Mouse (Mus musculus): ENCODE data around the gene Btf3. TPM values are rescaled to one million over a fixed set of nuclear protein-coding genes. Genes with fewer than 3 reads are reported as not detected.

The Btf3 gene
- total RNA-seq, 1 experiment from 2014 or later, result 904 TPM

GRCm38 (mm10) chr13:98291712-98292111 is 25.1 kb downstream of the Btf3 start:
- peak; percentile 68 for ATAC-seq (replicated peaks; ENCODE audit: insufficient number of reproducible peaks, low FRiP score, low TSS enrichment, poor library complexity, severe bottlenecking)

DNA sequence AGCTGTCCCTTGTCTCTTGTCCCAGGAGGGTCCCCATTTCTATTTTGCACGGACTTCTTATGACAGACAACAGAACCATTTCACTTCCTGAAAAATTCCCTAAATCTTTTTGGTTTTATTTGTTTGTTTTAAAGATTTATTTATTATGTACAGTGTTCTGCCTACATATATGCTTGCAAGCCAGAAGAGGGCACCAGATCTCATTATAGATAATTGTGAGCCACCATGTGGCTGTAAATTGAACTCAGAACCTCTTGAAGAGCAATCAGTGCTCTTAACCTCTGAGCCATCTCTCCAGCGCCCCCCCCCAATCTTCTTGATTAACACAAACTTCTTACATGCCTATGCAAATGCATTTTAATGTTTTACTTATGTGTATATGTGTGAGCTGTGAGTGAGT is 26.1 kb downstream of the Btf3 start:
- ATAC-seq (replicated peaks; ENCODE audit: insufficient number of reproducible peaks, low FRiP score, low TSS enrichment, poor library complexity, severe bottlenecking), result no peak

DNA sequence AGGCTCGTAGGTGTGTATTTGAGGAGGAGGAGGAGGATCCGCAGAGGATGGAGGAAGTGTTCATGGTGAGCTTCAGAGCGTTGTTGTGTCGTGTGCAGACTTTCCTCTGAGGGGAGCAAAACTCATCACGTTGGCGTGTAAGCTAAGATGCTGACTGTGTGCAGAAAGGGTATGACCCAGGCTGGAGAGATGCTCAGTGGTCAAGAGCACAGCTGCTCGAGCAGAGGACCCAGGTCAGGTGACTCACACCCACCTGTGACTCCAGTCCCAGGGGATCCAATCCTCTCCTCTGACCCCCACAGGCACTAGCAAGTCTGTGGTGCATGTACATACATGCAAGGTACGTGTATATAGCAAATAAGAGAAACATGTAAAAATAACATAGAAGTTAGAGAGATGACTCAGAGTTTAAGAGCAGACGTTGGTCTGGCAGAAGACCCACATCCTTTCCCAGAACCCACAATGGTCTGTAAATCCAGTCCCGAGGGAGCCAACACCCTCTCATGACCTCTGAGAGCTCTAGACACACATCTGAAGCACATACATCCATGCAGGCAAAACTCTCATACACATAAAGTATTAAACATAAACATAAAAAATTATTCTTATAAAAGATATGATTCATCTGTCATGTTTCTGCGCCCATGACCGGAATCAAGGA is 35.7 kb downstream of the Btf3 start:
- ATAC-seq (replicated peaks; ENCODE audit: insufficient number of reproducible peaks, low FRiP score, low TSS enrichment, poor library complexity, severe bottlenecking), result no peak

GRCm38 (mm10) chr13:98279686-98280085 is 37.1 kb downstream of the Btf3 start, which contains the start of gene Gm21976:
TSS of gene Gm21976 (plus strand) at chr13:98279887.
- no peak for ATAC-seq (replicated peaks; ENCODE audit: insufficient number of reproducible peaks, low FRiP score, low TSS enrichment, poor library complexity, severe bottlenecking)

GRCm38 (mm10) chr13:98277501-98277900 is 39.3 kb downstream of the Btf3 start:
- no peak for ATAC-seq (replicated peaks; ENCODE audit: insufficient number of reproducible peaks, low FRiP score, low TSS enrichment, poor library complexity, severe bottlenecking)

DNA sequence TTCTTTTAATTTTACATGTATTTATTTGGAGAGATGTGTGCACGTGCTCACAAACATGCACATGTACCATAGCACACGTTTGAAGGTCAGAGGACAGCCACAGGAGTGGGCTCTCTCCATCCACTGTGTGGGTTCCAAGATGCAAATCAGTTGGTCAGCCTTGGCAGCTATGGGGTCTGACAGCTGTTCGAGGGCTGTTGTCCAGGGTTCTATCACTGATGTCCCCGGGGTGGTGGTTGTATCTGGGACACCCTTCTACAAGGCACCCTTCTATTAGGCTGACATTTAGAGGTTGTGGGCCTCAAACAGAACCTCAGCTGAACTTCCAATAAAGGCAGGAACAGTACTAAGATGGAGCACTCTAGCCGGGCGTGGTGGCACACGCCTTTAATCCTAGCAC is 40.6 kb downstream of the Btf3 start:
- no peak for ATAC-seq (replicated peaks; ENCODE audit: insufficient number of reproducible peaks, low FRiP score, low TSS enrichment, poor library complexity, severe bottlenecking)

DNA sequence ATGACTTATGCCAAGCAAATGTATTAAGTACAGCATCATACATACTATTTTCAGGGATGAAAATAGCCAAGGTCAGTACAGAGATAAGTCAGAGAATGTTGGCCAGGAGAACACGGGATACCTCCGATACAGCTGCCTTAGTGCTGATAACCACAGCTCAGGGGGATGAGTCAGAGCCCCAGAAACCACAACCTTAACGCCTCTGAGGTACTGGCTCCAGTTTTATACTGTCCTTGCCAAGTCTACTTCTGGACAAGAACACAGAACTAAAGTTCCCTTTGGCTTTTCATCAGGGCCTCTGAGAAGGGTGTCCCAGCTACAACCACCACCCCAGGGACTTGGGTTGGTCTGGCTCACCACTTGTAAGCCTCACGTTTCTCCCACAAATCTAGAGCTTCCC is 41.2 kb downstream of the Btf3 start:
- no peak for ATAC-seq (replicated peaks; ENCODE audit: insufficient number of reproducible peaks, low FRiP score, low TSS enrichment, poor library complexity, severe bottlenecking)

DNA sequence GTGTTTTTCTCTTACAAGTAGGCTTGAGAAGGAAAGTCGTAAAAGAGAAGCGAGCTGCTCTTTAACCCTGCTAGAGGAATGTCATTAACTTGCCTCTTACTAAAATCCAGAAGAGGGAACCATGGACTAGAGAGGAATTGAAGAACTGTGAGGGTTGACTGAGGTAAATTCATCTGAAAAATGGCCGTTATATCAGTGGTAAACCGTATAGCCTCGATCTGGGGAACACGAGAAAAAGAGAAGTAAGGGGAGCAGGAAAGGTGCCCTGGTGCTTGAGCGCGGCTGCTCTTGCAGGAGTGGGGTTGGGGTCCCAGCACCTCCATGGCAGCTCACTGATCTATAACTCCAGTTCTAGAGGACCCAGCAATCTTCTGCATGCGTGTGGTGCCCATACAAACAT is 42.8 kb downstream of the Btf3 start:
- no peak for ATAC-seq (replicated peaks; ENCODE audit: insufficient number of reproducible peaks, low FRiP score, low TSS enrichment, poor library complexity, severe bottlenecking)

DNA sequence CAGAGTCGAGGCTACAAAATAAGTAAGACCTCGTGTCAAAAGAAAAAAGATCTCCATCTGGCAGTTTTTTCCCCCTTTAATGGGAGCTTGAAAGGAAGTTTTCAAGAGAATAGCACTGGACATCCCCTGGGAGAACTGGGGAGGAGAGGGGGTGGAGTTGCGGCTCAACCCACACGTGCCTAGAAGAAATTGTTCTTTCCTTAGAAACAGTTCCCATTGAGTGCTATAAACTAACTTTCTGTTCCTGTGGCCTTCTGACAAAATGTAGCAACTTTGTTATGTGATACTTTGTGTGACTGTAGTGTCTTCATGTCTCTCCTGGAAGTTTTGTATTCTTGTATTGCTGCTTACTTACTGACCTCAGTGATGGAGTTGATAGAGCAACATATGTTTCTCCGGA is 52.7 kb downstream of the Btf3 start:
- no peak for ATAC-seq (replicated peaks; ENCODE audit: insufficient number of reproducible peaks, low FRiP score, low TSS enrichment, poor library complexity, severe bottlenecking)

- 0 out of 2 replicates have a peak, but pooled peaks have one; percentile 19 for ATAC-seq (replicated peaks; ENCODE audit: insufficient number of reproducible peaks, low FRiP score, low TSS enrichment, poor library complexity, severe bottlenecking)
Observed at GRCm38 (mm10) chr13:98263458-98263987, 53.3 kb downstream of the Btf3 start.

- ATAC-seq (replicated peaks; ENCODE audit: insufficient number of reproducible peaks, low FRiP score, low TSS enrichment, poor library complexity, severe bottlenecking), result peak; percentile 88
Observed at GRCm38 (mm10) chr13:98262636-98263457, 54.0 kb downstream of the Btf3 start, which contains the start of the genes Utp15 and Ankra2. TSS of gene Utp15 (minus strand) at chr13:98263041. TSS of gene Ankra2 (plus strand) at chr13:98263074.

Other genes with a start within 250 kb of the Btf3 start
- gene Arhgef28, start 110.6 kb downstream of the Btf3 start, total RNA-seq (2017), result 0.19 TPM in 1 of 3 replicates, not detected in the others
- 25.2 to 29.2 TPM (median 28.7 TPM) in 3 replicates for gene Utp15, start 54.0 kb downstream of the Btf3 start, total RNA-seq (2017)
- 38.3 to 47.0 TPM (median 45.0 TPM) in 3 replicates for gene Ankra2, start 53.9 kb downstream of the Btf3 start, total RNA-seq (2017)
- gene Gm21976, start 37.1 kb downstream of the Btf3 start, total RNA-seq (2017), result 1.3 TPM in 1 of 3 replicates, not detected in the others
- gene Foxd1, start 37.2 kb upstream of the Btf3 start, total RNA-seq (2017), result not detected in 3 replicates
- gene Gm10320, start 175.0 kb upstream of the Btf3 start, total RNA-seq (2017), result 1.6 TPM in 1 of 3 replicates, not detected in the others